Mouse (Mus musculus): ENCODE measurements around the gene Dnah6. TPM values are rescaled to one million over a fixed set of nuclear protein-coding genes. Genes with fewer than 3 reads are reported as not detected.

The Dnah6 gene
- polyA plus RNA-seq, 1 experiment from 2014 or later = 0.08 TPM

DNA sequence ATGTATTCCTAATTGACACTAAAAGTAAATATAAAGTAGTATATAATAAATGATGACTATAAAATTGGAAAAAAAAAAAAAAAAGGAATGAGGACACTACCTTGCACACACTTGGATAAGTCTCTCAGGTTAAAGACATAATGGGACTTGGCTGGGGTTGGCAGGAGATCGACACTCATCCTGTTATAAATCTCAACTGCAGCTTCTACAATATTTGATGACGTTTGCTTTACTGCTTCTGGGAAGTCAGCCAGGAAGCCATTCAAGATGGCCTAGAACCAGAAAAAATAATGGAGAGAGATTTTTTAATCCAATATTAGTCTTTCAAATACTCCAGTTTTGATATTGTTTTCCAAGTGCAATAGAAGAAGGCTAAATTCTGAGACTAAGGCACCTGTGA lies 108.1 kb downstream of the Dnah6 start:
- no peaks in the 10 kb centered on the region for H3K9me3 ChIP-seq
- no peaks in the 10 kb centered on the region for H3K36me3 ChIP-seq
- no peaks in the 10 kb centered on the region for H3K4me1 ChIP-seq (replicated peaks)
- H3K4me2 ChIP-seq (replicated peaks) = no peak overlapping the region
- no peak overlapping the region for H3K4me3 ChIP-seq (replicated peaks)
- no peak for ATAC-seq
- H3K27ac ChIP-seq = no peak overlapping the region
- H3K27me3 ChIP-seq (replicated peaks) = no peaks in the 10 kb centered on the region
- no peak overlapping the region for H3K9ac ChIP-seq
- WGBS = 27% methylated on average over 2 of the region's 2 CpGs

DNA sequence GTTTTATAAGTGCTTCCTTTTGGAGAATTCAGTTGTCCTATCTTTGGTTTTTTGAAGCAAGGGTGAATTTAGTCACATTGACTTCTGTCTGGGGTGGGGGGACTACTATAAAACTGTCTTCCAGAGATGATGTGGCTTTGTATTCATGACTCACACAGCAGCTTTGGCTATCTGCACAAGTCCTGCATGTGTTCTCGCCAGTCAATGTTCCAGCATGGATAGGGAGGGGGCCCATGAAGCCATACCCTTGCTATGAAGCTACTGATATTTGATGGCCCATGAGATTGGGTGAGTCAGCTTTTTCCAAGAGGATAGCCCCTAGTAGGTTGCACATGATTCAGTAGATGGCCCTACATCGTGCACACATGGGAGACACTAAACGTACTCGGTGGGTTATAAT lies 128.3 kb downstream of the Dnah6 start:
- H3K36me3 ChIP-seq = no peaks in the 10 kb centered on the region
- no peak for ATAC-seq
- 95% methylated on average over 4 of the region's 4 CpGs for WGBS
- no peak overlapping the region for H3K4me2 ChIP-seq (replicated peaks)
- no peak overlapping the region for H3K9ac ChIP-seq
- no peaks in the 10 kb centered on the region for H3K27me3 ChIP-seq (replicated peaks)
- no peaks in the 10 kb centered on the region for H3K4me1 ChIP-seq (replicated peaks)
- no peak overlapping the region for H3K27ac ChIP-seq
- H3K4me3 ChIP-seq (replicated peaks) = no peak overlapping the region
- H3K9me3 ChIP-seq = no peaks in the 10 kb centered on the region

DNA sequence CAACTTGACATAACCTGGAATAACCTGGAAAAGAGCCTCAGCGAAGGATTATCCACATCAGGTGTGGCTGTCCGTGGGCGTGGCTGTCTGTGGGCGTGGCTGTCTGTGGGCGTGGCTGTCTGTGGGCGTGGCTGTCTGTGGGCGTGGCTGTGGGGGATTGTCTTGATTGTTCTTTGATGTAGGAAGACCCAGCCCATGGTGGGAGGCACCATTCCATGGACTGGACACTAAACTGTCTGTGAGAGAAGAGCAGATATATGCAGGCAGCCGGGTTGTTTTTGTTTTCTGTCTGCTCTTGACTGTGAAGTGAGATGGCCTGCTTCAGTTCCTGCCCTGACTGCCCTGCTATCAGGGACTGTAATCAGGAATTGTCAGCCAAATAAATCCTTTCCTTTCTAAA lies 130.6 kb downstream of the Dnah6 start:
- no peak overlapping the region for H3K9ac ChIP-seq

DNA sequence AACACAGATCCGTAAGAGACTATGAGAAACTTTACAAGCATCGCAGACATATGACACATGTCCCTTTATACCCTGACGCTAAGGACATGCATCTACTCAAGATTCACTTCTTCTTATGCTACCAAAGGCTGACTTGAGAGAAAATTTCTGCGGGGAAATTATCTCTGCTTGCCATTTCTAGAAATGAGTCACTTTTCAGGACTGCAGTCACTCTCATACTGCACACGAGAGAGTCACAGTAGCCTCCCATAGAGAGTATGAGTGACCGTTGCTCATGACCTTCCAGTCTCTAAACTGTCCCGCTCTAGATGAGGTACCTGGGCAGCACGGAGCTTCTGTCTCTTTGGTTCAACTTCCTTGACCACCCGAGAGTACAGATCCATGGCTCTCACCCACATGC lies 138.9 kb downstream of the Dnah6 start:
- 94% methylated on average over 9 of the region's 9 CpGs for whole genome bisulfite sequencing
- Histone ChIP-seq H3K4me1 (replicated peaks) (no peaks in the 10 kb centered on the region), H3K27ac (no peak overlapping the region), H3K9ac (no peak overlapping the region), H3K4me3 (replicated peaks) (no peak overlapping the region), H3K9me3 (no peaks in the 10 kb centered on the region), H3K36me3 (no peaks in the 10 kb centered on the region), H3K4me2 (replicated peaks) (no peak overlapping the region), H3K27me3 (replicated peaks) (no peaks in the 10 kb centered on the region)
- no peak for ATAC-seq

More for the DNA sequence above, 130.6 kb downstream of the Dnah6 start:
- ATAC-seq = no peak
- Histone ChIP-seq H3K4me3 (replicated peaks) (no peak overlapping the region), H3K9me3 (no peaks in the 10 kb centered on the region), H3K4me1 (replicated peaks) (no peaks in the 10 kb centered on the region), H3K27me3 (replicated peaks) (no peaks in the 10 kb centered on the region), H3K27ac (no peak overlapping the region), H3K4me2 (replicated peaks) (no peak overlapping the region), H3K36me3 (no peaks in the 10 kb centered on the region)
- WGBS = 71% methylated on average over 8 of the region's 8 CpGs

DNA sequence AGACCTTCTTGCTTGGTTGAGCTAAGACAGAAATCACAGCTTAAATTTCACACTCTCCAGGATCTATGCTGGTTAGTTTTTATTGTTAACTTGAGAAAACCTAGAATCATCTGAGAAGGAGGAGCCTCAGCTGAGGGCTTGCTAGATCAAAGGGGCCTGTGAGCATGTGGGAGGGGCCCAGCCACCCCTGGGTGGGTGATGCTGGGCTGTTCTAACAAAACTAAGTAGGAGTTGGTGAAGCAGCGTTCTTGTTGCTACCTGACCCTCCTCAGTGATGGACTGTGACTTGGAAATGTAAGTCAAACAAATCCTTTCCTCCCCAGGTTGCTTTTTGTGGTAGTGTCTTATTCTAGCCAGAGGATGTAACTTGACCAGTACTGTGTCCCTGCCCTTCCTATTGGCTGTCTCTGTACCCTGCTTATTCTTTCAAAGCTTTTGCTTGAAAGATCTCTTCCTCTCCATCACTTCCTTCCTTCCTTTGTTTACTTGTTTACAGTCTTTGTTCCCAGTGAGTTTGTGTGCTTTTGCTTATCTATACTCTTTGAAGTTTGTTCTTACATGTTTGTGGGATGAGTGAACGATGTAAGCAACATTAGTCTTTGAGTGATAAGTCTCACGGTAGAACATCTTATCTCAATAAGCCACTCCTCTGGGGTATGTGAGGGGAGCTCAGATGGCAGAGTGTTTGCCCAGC lies 149.2 kb downstream of the Dnah6 start:
- Histone ChIP-seq H3K4me2 (replicated peaks) (no peak overlapping the region), H3K36me3 (no peaks in the 10 kb centered on the region), H3K4me3 (replicated peaks) (no peak overlapping the region), H3K9ac (no peak overlapping the region), H3K27me3 (replicated peaks) (no peaks in the 10 kb centered on the region), H3K27ac (no peak overlapping the region), H3K4me1 (replicated peaks) (no peaks in the 10 kb centered on the region), H3K9me3 (no peaks in the 10 kb centered on the region)
- WGBS = 48% methylated on average over 3 of the region's 3 CpGs
- no peak for ATAC-seq

DNA sequence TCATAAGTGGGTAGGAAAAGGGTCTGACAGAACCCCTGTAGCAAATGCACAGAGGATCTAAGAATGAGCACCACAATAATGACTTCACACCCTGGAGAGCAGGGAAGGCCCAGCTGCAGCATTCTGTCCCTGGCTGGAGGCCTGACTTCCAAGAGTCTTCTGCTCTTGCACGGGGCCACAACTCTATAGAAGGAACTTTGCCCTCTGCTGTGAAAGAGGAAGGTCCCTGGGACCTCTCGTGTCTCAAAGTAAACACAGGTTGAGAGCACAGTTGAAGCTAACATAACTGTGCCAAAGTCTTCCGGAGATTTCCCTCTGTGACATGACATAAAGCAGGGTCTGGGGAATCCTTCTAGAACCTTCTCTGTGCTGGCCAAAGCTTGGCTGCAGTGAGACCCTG lies 150.2 kb downstream of the Dnah6 start:
- ATAC-seq = peak; percentile 78
- H3K4me3 ChIP-seq (replicated peaks) = no peak overlapping the region
- no peak overlapping the region for H3K27ac ChIP-seq

DNA sequence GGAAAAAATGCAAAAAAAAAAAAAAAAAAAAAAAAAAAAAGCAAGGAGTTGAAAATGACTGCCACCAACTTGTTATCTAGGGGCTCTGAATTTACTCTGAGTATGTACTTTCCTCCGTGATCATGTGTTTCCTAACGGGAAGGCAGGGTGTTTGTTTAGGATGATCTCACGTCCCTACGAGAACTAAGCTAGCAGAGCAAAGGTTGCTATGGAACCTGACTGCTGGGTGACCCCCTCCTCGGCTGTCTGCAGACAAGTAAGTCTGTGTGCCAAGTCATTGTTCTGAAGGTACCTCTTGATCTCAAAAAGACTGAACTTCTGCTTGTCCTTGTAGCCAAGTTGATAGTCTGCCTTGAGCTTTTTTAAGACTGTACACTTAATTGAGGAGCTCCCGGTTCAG lies 150.8 kb downstream of the Dnah6 start:
- H3K27ac ChIP-seq = no peak overlapping the region
- 51% methylated on average over 6 of the region's 6 CpGs for WGBS
- H3K27me3 ChIP-seq (replicated peaks) = no peaks in the 10 kb centered on the region
- no peaks in the 10 kb centered on the region for H3K9me3 ChIP-seq
- H3K9ac ChIP-seq = no peak overlapping the region
- H3K4me2 ChIP-seq (replicated peaks) = no peak overlapping the region
- no peak overlapping the region for H3K4me3 ChIP-seq (replicated peaks)
- peak; percentile 80 for ATAC-seq
- H3K4me1 ChIP-seq (replicated peaks) = no peaks in the 10 kb centered on the region
- no peaks in the 10 kb centered on the region for H3K36me3 ChIP-seq

More for the DNA sequence above, 150.2 kb downstream of the Dnah6 start:
- H3K27me3 ChIP-seq (replicated peaks) = no peaks in the 10 kb centered on the region
- no peak overlapping the region for H3K9ac ChIP-seq
- WGBS = 29% methylated on average over 3 of the region's 3 CpGs
- H3K36me3 ChIP-seq = no peaks in the 10 kb centered on the region
- no peaks in the 10 kb centered on the region for H3K9me3 ChIP-seq
- H3K4me2 ChIP-seq (replicated peaks) = no peak overlapping the region
- no peaks in the 10 kb centered on the region for H3K4me1 ChIP-seq (replicated peaks)

DNA sequence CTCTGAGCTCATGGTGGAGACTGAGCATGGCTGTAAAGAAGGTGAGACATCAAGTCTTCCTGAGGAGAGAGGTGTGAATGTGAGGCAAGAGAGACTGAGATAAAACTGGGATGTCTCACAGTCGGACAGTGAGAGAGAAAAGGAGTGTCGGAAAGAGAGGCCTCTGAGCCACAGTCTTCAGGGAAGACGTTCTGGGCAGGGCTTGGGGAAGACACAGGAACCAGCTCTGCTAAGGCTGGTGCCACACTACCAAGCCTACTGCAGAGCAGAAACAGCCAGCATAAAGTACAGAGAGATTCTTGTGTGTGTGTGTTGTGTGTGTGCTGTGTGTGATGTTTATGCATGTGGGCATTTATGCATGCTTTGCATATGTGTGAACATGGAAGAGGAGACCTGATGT lies 156.9 kb downstream of the Dnah6 start:
- Histone ChIP-seq H3K9me3 (no peaks in the 10 kb centered on the region), H3K4me3 (replicated peaks) (no peak overlapping the region), H3K4me1 (replicated peaks) (no peaks in the 10 kb centered on the region), H3K36me3 (no peaks in the 10 kb centered on the region), H3K4me2 (replicated peaks) (no peak overlapping the region), H3K27ac (no peak overlapping the region), H3K27me3 (replicated peaks) (no peaks in the 10 kb centered on the region), H3K9ac (no peak overlapping the region)
- 71% methylated on average over 3 of the region's 3 CpGs for WGBS
- ATAC-seq = no peak

DNA sequence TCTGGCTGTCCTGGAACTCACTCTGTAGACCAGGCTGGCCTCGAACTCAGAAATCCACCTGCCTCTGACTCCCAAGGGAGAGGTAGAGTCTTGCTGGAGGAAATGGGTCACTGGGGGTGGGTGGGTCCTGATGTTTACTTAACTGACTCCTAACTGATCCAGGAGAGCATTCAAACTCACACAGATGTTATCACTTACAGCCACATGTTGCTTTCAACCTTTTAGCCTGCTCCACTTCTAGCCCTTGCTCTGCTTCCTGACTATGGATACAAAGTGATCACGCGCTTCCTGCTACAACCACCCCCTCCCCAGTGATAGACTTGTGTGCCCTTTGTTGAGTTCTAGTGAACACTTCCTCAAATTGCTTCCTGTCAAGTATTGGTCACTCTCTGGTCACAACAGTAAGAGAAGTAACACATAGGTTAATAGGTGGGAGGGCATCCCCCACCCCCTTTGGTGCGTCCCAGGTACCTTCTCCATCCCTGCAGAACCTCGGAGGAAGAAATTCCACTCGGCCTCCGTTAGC lies 161.8 kb downstream of the Dnah6 start:
- Histone ChIP-seq H3K27ac (no peak overlapping the region), H3K9ac (no peak overlapping the region), H3K4me3 (replicated peaks) (no peak overlapping the region), H3K4me1 (replicated peaks) (no peaks in the 10 kb centered on the region), H3K4me2 (replicated peaks) (no peak overlapping the region), H3K9me3 (peaks cover 2% of the 10 kb centered on the region; the same call in 1 of the 2 replicates), H3K36me3 (no peaks in the 10 kb centered on the region), H3K27me3 (replicated peaks) (no peaks in the 10 kb centered on the region)
- WGBS = 83% methylated on average over 7 of the region's 7 CpGs
- ATAC-seq = no peak

DNA sequence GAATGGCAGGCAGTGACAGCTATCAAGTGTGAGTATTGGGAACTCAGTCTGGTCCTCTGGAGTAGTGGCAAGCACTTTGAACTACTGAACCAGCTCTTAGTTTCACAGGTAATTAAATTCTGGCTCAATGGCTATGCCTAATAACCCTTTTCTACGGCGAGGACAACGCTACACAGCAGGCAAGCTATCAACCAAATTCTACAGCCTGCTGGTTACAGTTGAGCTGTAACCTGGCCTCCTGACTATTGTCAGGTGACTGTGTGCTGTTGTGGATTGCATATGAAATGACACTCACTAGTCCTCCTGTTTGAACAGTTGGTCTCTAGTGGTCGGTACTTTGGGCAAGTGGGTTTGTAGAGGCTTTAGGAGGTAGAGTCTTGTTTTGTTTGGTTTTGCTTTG lies 162.3 kb downstream of the Dnah6 start:
- H3K27me3 ChIP-seq (replicated peaks) = no peaks in the 10 kb centered on the region
- H3K4me2 ChIP-seq (replicated peaks) = no peak overlapping the region
- 84% methylated on average over 4 of the region's 4 CpGs for WGBS
- H3K36me3 ChIP-seq = no peaks in the 10 kb centered on the region
- H3K27ac ChIP-seq = no peak overlapping the region
- no peak overlapping the region for H3K4me3 ChIP-seq (replicated peaks)
- no peak for ATAC-seq
- no peaks in the 10 kb centered on the region for H3K4me1 ChIP-seq (replicated peaks)
- peaks cover 2% of the 10 kb centered on the region; the same call in 1 of the 2 replicates for H3K9me3 ChIP-seq
- no peak overlapping the region for H3K9ac ChIP-seq

DNA sequence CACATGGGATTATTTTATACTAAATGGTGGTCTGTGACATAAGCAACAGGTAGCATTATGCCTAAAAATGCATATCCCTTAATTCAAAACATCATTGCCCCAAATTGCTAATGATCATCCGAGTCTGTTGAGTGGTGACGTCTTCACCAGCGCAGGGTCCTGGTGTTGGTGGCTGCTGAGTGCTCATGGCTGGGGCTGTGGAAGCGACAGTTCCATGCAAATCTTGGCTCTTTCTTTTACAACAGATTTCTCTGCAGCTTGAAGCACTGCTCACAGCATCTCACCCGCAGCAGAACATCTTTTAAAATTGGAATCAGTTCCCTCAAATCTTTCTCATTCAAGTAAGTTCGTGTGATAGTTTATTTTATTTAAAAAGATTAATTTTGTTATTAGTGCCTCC lies 166.1 kb downstream of the Dnah6 start:
- ATAC-seq = no peak
- WGBS = 83% methylated on average over 6 of the region's 6 CpGs

DNA sequence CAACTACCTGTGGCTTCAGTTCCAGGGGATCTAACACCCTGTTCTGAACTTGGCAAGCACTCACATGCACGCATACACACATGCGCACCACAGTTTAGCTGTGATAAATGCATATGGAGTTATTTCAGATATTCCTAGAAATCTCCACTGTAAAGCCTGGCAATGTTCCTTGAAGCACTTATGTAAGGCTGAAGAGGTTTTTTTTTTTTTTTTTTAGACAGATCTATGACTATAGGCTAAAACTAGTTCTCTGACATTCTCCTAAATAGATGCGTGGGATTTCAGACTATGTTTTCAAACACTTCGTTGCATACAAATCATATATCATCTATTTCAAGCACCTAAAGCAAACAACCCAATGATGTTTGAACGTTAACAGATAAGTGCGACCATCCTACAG lies 166.6 kb downstream of the Dnah6 start:
- no peaks in the 10 kb centered on the region for H3K4me1 ChIP-seq (replicated peaks)
- 63% methylated on average over 6 of the region's 6 CpGs for WGBS
- ATAC-seq = no peak
- H3K9me3 ChIP-seq = peaks cover 2% of the 10 kb centered on the region; the same call in 1 of the 2 replicates
- no peaks in the 10 kb centered on the region for H3K27me3 ChIP-seq (replicated peaks)
- no peak overlapping the region for H3K4me2 ChIP-seq (replicated peaks)
- H3K9ac ChIP-seq = no peak overlapping the region
- no peak overlapping the region for H3K27ac ChIP-seq
- no peak overlapping the region for H3K4me3 ChIP-seq (replicated peaks)
- no peaks in the 10 kb centered on the region for H3K36me3 ChIP-seq

More for the DNA sequence above, 166.1 kb downstream of the Dnah6 start:
- Histone ChIP-seq H3K9me3 (peaks cover 2% of the 10 kb centered on the region; the same call in 1 of the 2 replicates), H3K27me3 (replicated peaks) (no peaks in the 10 kb centered on the region), H3K9ac (no peak overlapping the region), H3K4me2 (replicated peaks) (no peak overlapping the region), H3K4me1 (replicated peaks) (no peaks in the 10 kb centered on the region), H3K27ac (no peak overlapping the region), H3K4me3 (replicated peaks) (no peak overlapping the region), H3K36me3 (no peaks in the 10 kb centered on the region)

DNA sequence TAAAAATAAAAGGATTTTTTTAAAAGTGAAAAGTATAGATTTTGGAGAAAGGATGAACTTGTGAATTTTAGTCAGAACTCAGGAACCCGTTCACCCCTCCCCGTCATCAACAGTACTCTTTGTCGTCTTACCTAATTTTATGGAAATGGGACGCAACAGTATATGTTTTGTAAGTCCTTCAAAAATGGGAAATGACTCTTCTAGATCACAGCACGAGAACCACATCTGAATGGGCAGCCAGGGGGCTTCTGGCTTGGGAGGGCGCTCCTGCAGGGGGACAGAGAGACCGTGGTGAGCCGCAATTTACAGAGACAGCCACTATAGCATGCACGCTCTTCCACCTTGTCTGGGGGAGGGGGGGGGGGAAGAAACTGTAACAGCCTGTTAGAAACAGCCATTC lies 167.9 kb downstream of the Dnah6 start:
- 93% methylated on average over 9 of the region's 9 CpGs for WGBS
- no peaks in the 10 kb centered on the region for H3K27me3 ChIP-seq (replicated peaks)
- H3K4me2 ChIP-seq (replicated peaks) = no peak overlapping the region
- H3K4me1 ChIP-seq (replicated peaks) = no peaks in the 10 kb centered on the region
- H3K4me3 ChIP-seq (replicated peaks) = no peak overlapping the region
- H3K27ac ChIP-seq = no peak overlapping the region
- ATAC-seq = no peak
- H3K9me3 ChIP-seq = peaks cover 2% of the 10 kb centered on the region; the same call in 1 of the 2 replicates
- H3K9ac ChIP-seq = no peak overlapping the region
- no peaks in the 10 kb centered on the region for H3K36me3 ChIP-seq

All from intestine, embryonic 15.5 days (tissue).